15 mouse cellular contexts compared by ENCODE assay signal in the genomic region with DNA sequence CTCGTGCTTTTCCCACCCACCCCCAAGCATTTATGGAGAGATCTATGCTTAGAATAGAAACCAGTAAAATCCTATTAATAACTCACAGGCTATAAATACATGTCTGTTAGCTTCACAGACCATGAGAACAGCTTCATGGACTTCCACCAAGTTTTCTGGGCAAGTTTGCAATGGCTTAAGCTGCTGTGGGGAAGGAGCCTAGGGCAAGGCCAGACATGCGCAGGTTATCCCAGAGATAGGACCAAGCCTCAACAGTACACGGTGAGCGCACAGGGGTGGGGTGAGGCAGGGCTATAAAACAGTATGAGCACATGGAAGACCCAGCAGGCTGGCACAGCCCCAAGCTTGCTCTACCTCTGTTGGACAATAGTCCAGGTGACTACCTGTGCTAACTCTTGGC. TPM values are rescaled to one million over a fixed set of nuclear protein-coding genes. Genes with fewer than 3 reads are reported as not detected.
DNase-seq lines count a peak whose midpoint lies in the region; ATAC-seq and TF ChIP-seq lines count a peak whose summit lies in the region.
"Had no signal": no experiment of that assay in that cellular context is flagged by ENCODE, and none has a peak within 500 bp of the region (broad histone marks: within the 10 kb centered on the region; RNA-seq: fewer than 3 reads in every experiment).

No protein-coding gene starts in this region.

- H3K4me3 ChIP-seq in forebrain, postnatal 0 days (ENCODE audit: low read depth, low read length), result no peak overlapping the region
- H3K4me3 ChIP-seq in forebrain, embryonic 10.5 days, result no peak overlapping the region
- no peak overlapping the region for H3K4me3 ChIP-seq in lung, adult 2 months (replicated peaks; ENCODE audit: extremely low read depth, low read depth, low read length)
- H3K4me3 ChIP-seq: left cerebral cortex, adult 2 months; liver, embryonic 12.5 days; midbrain, embryonic 13.5 days had no signal

- no peak for TF ChIP-seq CTCF in forebrain, postnatal 0 days (IDR thresholded peaks at IDR 0.05; ENCODE audit: low read depth)
- no peak for TF ChIP-seq CTCF in lung, adult 2 months (IDR thresholded peaks at IDR 0.05; ENCODE audit: insufficient read depth, low read length)

- no peaks in the 10 kb centered on the region for H3K27me3 ChIP-seq in forebrain, postnatal 0 days (ENCODE audit: insufficient read depth, low read length)
- no peaks in the 10 kb centered on the region for H3K27me3 ChIP-seq in forebrain, embryonic 10.5 days (ENCODE audit: poor library complexity, severe bottlenecking)
- H3K27me3 ChIP-seq: liver, embryonic 12.5 days; midbrain, embryonic 13.5 days had no signal

- H3K4me2 ChIP-seq in forebrain, postnatal 0 days (ENCODE audit: low read depth), result no peak overlapping the region
- H3K4me2 ChIP-seq: hindbrain, embryonic 14.5 days; liver, embryonic 12.5 days; midbrain, embryonic 13.5 days had no signal

- no peak for TF ChIP-seq POLR2A in lung, adult 2 months (IDR thresholded peaks at IDR 0.05; ENCODE audit: borderline replicate concordance, extremely low read depth, low read depth, low read length)

- intact Hi-C loops in heart, postnatal 10 days (cut with DNase I), result no loop called here

- H3K27ac ChIP-seq in forebrain, postnatal 0 days (ENCODE audit: low read depth, low read length), result no peak overlapping the region
- no peak overlapping the region for H3K27ac ChIP-seq in forebrain, embryonic 10.5 days
- H3K27ac ChIP-seq: hindbrain, embryonic 14.5 days; left cerebral cortex, adult 2 months; liver, embryonic 12.5 days; midbrain, embryonic 13.5 days had no signal

- no peaks in the 10 kb centered on the region for H3K9me3 ChIP-seq in forebrain, postnatal 0 days (ENCODE audit: low read length)
- H3K9me3 ChIP-seq in forebrain, embryonic 10.5 days, result no peaks in the 10 kb centered on the region
- H3K9me3 ChIP-seq: liver, embryonic 12.5 days; midbrain, embryonic 13.5 days had no signal

- no peak for DNase-seq in forebrain, postnatal 0 days
- no peak for DNase-seq in forebrain, embryonic 10.5 days (ENCODE audit: extremely low spot score, low spot score)
- DNase-seq in NIH3T3 (ENCODE audit: low read depth), result peak; percentile 19
- DNase-seq in gastrocnemius, postnatal 25 days, result peak; percentile 77
- DNase-seq in heart, postnatal 10 days, result peak; percentile 78 to 80
- no peak for DNase-seq in lung, adult 2 months
- DNase-seq in adrenal gland, postnatal 4 days (ENCODE audit: low spot score in 2 of 2), result no peak
- DNase-seq in thymus, postnatal 14 days, result no peak
- DNase-seq: cerebellum, adult 8-10 months; lung, postnatal 14 days; thymus, adult 18-20 months had no signal

- WGBS in forebrain, postnatal 0 days, result 89% methylated on average over 4 of the region's 4 CpGs
- 87% methylated on average over 4 of the region's 4 CpGs for WGBS in forebrain, embryonic 10.5 days
- 86% methylated on average over 4 of the region's 4 CpGs for WGBS in lung, adult 2 months

- 0 out of 2 replicates have a peak, but pooled peaks have one; percentile 15 for ATAC-seq in forebrain, postnatal 0 days
- ATAC-seq: liver, embryonic 12.5 days had no signal

- H3K9ac ChIP-seq in forebrain, postnatal 0 days, result no peak overlapping the region
- H3K9ac ChIP-seq: hindbrain, embryonic 14.5 days; liver, embryonic 12.5 days; midbrain, embryonic 13.5 days had no signal

- H3K36me3 ChIP-seq in forebrain, postnatal 0 days (ENCODE audit: insufficient read depth), result peaks cover 64% of the 10 kb centered on the region
- peaks cover 79% of the 10 kb centered on the region for H3K36me3 ChIP-seq in forebrain, embryonic 10.5 days (replicated peaks)

- H3K4me1 ChIP-seq in forebrain, postnatal 0 days (ENCODE audit: insufficient read depth), result no peaks in the 10 kb centered on the region
- H3K4me1 ChIP-seq in forebrain, embryonic 10.5 days, result no peaks in the 10 kb centered on the region
- no peaks in the 10 kb centered on the region for H3K4me1 ChIP-seq in lung, adult 2 months (ENCODE audit: control insufficient read depth, insufficient read depth, low read length)
- H3K4me1 ChIP-seq: liver, embryonic 12.5 days; midbrain, embryonic 13.5 days had no signal

RNA-seq across cellular contexts. Expression of gene Bod1, which starts 8.2 kb away (rescaled TPM):
- total RNA-seq in forebrain, postnatal 0 days (2014; rRNA removed), result 123 and 131 TPM in 2 replicates
- 147 and 160 TPM in 2 replicates for polyA plus RNA-seq in forebrain, postnatal 0 days (2015; fragmentation: Nextera tagmentation; extraction: Ambion mirVana)
- polyA plus RNA-seq in forebrain, embryonic 10.5 days (2016; fragmentation: Nextera tagmentation; extraction: Ambion mirVana), result 120 and 124 TPM in 2 replicates
- 100 to 1,000 TPM; 119 to 142 TPM for total RNA-seq in gastrocnemius, postnatal 25 days (2021)
- 100 to 1,000 TPM in 1 of 2 experiments, 10 to 100 TPM in 1; 87.3 to 101 TPM for total RNA-seq in heart, postnatal 10 days (2021)
- 35.6 and 57.4 TPM in 2 replicates for polyA plus RNA-seq in lung, adult 2 months (2012; rRNA removed)
- 10 to 100 TPM; 68.2 to 70.2 TPM for total RNA-seq in adrenal gland, postnatal 4 days (2021)

Comparison
In these comparisons a context has a peak if more than half of its experiments do, and no peak if none do; other contexts are left out.
1. DNase-seq: peak in NIH3T3 (single experiment), gastrocnemius, postnatal 25 days (single experiment) and heart, postnatal 10 days (2 of 2); none in forebrain, postnatal 0 days (single experiment), forebrain, embryonic 10.5 days (single experiment), lung, adult 2 months (single experiment), adrenal gland, postnatal 4 days (0 of 2) and thymus, postnatal 14 days (single experiment).